Mouse (Mus musculus): ENCODE measurements at regions not wholly inside any gene's neighbourhood (a gene's known extent, or its start where the extent isn't known, plus 50 kb on each side); places are given as distances from the start of the nearest gene placed in this dataset.

DNA sequence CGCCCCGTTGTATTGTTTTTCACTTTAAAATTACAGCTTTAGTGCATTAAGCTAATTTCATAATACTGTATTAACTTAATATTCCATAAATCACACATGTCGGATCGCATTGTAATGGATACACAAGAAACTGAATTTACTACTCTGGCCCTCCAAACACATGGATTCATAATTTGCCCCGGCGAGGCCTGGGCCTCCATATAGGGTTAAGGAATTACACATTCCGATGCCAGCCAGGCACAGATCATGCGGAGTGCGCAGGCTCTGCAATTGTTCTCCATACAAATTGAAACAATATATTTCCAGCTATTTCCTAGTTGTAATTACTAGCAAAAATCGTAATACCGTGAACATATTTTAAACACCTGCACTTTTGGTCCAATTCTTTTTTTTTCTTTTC lies 330.2 kb upstream of the Zfp507 start:
- DNase-seq (ENCODE audit: low read depth, low spot score) = no peak

GRCm38 (mm10) chr7:36132569-36132968 lies 329.8 kb upstream of the Zfp507 start:
- DNase-seq (ENCODE audit: low read depth, low spot score) = no peak
- WGBS = 54% methylated on average over 1 of the region's 1 CpGs

More for the DNA sequence above, 330.2 kb upstream of the Zfp507 start:
- 83% methylated on average over 11 of the region's 11 CpGs for WGBS

GRCm38 (mm10) chr7:36097054-36097453 lies 294.3 kb upstream of the Zfp507 start:
- no peak for DNase-seq (ENCODE audit: low read depth, low spot score)
- WGBS = 84% methylated on average over 4 of the region's 4 CpGs

DNA sequence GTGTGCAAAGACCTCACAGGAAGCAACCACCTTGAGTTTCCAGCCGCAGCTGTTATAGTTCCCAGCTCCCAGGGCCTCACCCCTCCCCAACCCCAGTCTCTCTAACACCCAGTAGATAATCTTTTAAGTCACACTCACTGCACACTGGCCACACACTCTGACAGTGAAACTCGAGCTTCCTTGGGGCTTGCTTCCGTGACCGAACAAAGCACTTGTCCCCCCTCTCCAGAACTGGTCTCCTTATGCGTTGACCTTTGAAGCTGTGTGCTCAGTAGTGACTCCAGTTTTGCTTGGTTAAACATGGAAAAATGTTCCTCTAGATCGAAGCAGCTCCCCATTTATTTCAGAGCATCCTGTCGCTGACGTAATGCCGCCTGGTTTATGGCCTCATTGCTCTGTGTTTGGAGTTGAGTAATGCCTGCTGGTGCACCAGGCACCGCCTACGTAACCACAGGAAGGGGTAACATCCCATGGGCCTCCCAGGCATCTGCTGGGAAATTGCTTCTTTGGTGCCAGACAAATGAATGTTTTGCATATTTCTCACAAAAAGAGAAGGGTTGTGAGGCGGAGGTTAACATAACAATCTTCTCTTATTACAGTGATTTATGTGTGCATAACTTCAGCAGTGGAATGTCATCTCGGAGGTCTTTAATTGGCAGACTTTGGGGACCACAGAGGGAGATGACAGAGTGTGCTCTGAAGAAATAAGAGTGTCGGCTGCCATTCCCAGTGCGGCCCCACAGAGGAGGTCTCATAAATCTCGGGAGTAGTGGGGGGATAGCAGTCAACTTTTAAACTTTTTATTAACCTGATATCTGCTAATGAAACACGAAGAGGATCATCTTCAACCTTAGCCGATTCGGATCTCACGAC lies 292.7 kb upstream of the Zfp507 start:
- WGBS = 51% methylated on average over 20 of the region's 20 CpGs
- DNase-seq (ENCODE audit: low read depth, low spot score) = no peak

DNA sequence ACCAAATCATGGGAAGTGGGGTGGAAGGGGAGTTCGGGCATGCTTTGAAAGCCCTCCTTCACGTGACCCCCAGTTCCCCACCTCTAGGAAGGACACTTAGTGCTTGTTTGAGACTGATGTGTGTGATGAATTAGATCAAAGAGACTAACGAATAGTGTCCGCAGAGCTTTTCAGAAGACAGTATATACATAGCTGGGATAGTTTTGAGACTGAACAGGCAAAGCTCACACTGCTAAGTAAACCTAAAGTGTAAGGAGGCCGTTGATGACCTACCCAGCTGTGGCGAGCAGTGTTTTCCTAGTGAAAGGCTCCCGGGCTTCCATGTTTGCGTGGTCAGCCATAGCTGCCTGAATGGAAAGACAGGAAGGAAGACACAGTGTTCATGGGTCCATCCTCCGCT lies 288.3 kb upstream of the Zfp507 start:
- no peak for DNase-seq (ENCODE audit: low read depth, low spot score)
- 61% methylated on average over 9 of the region's 9 CpGs for WGBS

GRCm38 (mm10) chr7:36090291-36091123 lies 287.7 kb upstream of the Zfp507 start:
- WGBS = 32% methylated on average over 22 of the region's 22 CpGs
- DNase-seq (ENCODE audit: low read depth, low spot score) = no peak

DNA sequence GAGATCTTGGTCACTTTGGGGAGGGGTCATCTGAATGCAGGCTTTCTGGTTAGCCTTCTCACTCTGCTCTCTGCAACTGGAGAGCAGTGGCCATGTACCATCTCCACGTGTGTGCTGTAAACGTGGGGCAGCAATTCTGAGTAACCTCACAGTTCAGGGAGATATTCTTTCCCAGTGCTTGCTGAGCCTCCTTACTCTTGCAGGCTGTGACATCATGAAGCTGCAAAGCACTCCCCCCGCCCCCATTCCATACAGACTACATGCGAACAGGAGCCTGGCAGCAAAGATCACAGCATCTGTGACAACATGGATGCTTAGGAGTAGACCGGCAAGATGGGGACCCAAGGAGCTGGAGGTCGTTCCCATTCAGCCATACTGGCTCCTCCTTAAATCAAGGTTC lies 284.8 kb upstream of the Zfp507 start:
- 79% methylated on average over 6 of the region's 6 CpGs for WGBS
- no peak for DNase-seq (ENCODE audit: low read depth, low spot score)

- WGBS = 44% methylated on average over 6 of the region's 6 CpGs
- DNase-seq (ENCODE audit: low read depth, low spot score) = no peak
These were observed 275.9 kb upstream of the Zfp507 start for GRCm38 (mm10) chr7:36078666-36079065.

- WGBS = 69% methylated on average over 11 of the region's 11 CpGs
- DNase-seq (ENCODE audit: low read depth, low spot score) = no peak
These were observed 275.4 kb upstream of the Zfp507 start for GRCm38 (mm10) chr7:36078089-36078654.

DNA sequence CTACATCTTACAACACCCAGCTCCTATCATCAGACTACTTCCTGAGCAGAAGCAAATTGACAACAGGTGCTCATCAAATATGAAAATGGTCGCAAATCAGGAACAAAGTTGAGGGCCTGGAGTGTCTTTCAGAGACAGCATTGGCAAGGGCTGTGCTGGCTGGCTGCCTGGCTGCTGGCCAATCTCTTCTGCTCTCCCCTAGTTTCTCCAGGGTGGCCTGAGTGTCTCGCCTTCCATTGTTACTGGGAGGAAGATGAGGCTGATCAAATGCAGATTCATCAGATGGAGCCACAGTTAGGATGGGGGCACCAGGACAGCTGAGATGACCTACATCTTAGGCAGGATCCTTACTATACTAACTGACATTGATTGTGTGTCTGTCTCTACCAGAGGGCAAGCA lies 274.5 kb upstream of the Zfp507 start:
- 69% methylated on average over 2 of the region's 2 CpGs for WGBS
- no peak for DNase-seq (ENCODE audit: low read depth, low spot score)

DNA sequence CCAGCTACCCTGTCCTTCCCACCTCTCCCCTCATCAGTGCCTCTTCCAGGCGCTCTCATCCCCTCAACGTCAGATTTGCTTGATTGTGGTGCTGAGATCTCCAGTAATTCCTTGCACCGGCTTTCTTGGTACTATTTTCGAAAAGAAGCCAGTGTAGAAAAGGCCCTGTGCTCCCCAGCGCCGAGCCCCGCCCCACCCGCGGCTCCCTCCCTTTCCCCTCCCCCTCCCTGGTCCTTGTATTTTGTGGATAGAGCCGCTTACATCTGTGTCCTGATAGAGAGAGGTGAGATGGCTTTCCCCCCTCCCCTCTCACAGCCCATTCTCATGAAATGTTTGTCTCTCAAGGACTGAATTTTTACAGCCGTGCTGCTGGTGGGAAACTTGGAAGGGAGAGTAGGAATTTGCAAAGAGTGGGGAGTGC lies 273.2 kb upstream of the Zfp507 start:
- 10% methylated on average over 11 of the region's 11 CpGs for WGBS
- no peak for DNase-seq (ENCODE audit: low read depth, low spot score)

- 17% methylated on average over 13 of the region's 13 CpGs for WGBS
- DNase-seq (ENCODE audit: low read depth, low spot score) = no peak
These were observed 269.0 kb upstream of the Zfp507 start for GRCm38 (mm10) chr7:36071774-36072173.

GRCm38 (mm10) chr7:36066725-36067124 lies 263.9 kb upstream of the Zfp507 start:
- 65% methylated on average over 3 of the region's 3 CpGs for WGBS
- no peak for DNase-seq (ENCODE audit: low read depth, low spot score)

DNA sequence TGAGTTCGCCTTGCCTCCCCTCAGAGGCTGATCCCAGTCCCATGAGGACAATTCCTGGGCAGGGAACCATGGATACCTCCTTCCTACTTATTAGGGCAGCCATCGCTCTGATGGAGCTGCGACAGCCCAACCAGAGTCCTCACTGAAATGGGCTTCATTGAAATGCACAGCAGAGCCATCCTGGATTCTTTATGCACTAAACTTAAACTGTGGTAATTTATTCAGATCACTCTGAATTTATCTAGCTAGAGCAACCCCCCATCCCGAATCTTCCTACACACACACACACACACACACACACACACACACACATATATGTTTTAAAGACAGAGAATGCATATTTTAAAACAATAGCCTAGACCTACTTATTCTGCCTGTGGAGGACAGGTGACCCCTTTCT lies 258.9 kb upstream of the Zfp507 start:
- no peak for DNase-seq (ENCODE audit: low read depth, low spot score)
- 86% methylated on average over 4 of the region's 4 CpGs for WGBS

- 79% methylated on average over 4 of the region's 4 CpGs for WGBS
- DNase-seq (ENCODE audit: low read depth, low spot score) = no peak
These were observed 257.6 kb upstream of the Zfp507 start for GRCm38 (mm10) chr7:36060426-36060825.

DNA sequence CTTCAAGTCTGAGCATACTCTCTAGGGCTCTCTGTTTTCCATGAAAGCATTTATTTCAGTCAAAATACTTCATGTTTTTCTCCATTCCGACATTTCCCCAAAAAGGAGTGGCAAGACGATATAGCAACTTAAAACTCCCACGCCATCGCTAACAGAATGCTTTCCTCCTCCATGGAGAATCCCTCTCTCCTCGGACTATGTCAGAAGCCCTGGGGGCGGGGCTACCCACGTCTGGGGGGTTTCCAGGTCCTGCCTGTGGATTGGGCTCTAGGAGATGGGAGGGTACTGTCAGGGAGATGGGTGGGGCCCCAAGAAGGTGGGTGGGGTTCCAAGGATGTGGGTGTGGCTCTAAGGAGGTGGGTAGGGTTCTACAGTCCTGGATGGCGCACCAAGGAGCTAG lies 243.2 kb upstream of the Zfp507 start:
- DNase-seq (ENCODE audit: low read depth, low spot score) = no peak
- 83% methylated on average over 8 of the region's 8 CpGs for WGBS

DNA sequence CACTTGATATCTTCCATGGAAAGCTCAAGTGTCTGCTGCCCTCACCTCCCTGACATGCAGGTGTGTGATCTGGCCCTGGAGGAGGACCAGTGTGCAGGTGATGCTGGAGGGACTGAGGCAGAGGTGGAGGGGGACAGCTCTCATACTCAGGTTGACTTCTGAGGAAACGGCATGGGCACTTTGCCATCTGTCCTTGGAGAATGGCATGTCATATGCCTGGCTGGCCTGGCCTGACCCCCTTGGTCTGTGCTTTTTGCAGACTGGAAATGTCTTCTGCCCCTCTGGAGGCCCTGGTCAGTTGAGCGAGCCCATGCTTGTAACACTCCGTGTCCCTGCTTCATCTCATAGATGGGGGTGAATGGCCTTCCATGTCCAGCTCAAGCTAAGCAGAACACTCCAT lies 229.1 kb upstream of the Zfp507 start:
- WGBS = 98% methylated on average over 3 of the region's 3 CpGs

DNA sequence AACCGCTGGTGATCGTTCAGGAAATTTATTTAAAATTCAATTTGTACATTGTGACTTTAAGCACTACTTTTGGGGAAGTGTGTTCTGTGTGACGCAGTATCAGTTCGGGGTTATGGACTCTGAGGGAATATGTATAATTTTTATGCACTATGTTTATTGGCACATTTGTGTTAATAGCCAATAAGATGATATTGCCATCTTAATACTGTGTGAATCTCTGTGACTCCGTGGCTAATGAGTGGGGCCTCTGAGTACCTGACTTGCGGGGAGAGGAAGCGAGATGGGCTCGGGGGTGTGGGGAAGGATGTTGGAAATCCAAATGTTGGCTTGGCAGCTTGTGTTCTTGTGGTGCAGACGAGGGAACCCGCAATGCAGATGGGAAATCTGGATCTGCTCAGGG lies 220.2 kb upstream of the Zfp507 start:
- 79% methylated on average over 10 of the region's 10 CpGs for WGBS
- no peak for DNase-seq (ENCODE audit: low read depth, low spot score)

More for the DNA sequence above, 229.1 kb upstream of the Zfp507 start:
- DNase-seq (ENCODE audit: low read depth, low spot score) = no peak

DNA sequence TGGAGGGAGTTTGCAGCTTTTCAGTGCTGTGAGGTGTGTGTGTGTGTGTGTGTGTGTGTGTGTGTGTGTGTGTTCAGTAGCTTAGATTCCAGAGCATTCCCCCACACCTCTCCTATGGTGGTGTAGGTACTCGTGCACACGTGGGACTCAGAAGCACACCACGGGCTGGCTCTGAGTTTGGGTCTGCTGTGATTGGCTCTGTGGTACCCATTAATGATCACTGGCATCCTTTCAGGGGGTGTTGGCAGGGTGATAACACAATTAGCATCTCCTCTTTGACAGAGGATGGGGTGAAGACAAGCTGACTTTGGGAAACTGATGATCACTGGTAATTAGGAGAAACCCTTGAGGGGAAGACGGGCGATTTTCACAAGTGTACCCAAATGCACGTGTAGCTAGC lies 219.7 kb upstream of the Zfp507 start:
- DNase-seq (ENCODE audit: low read depth, low spot score) = no peak
- WGBS = 82% methylated on average over 6 of the region's 6 CpGs

DNA sequence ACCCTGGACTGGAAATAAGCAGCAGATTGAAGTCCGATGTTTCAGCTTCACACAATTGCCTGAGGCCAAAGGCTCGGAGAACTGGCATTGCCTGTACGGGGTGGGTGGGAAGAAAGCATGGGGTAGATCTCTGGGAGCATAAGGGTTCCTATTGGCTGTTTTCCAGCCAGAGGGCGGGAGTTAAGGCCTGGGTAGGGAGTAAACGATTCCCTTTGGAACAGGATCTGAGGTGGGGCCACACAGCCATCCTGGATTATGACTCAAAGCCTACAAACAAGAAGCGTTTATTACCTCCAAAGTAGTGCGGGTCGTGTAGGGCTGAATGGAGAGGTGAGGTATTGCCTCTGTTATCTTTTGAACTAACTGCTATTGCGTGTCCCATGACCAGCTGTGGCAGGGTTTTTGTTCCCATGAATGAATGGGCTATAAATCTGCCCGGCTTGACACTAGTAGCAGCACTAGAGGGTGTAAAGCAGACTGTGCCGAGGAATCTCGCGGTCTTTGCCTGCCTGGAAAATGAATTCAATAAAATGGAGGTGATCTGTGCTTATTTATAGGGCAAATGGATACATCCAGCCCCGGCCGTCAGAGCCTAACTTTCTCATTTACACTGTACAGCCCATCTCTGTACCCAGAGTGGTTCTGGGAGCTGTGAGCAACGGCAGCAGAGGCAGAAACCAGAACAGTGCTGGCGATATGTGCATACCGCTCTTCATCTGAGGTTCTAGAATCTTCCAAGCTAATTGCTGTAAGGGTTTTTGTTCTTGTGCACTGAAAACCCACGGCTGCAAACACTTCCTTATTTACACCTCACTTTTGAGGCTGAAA lies 214.3 kb upstream of the Zfp507 start:
- DNase-seq (ENCODE audit: low read depth, low spot score) = no peak
- WGBS = 32% methylated on average over 19 of the region's 19 CpGs
